Mouse (Mus musculus) lung, adult 2 months (tissue): ENCODE results near the gene Rgs13.

Source experiments
- CTCF ChIP-seq: fragments of 200-500 bp; IDR thresholded peaks from 2 replicates; pipeline ENCODE4 v1.5.1; 2011; ENCODE audit warnings: mild to moderate bottlenecking, low read length, control low read depth; ENCODE audit not compliant: insufficient read depth
- POLR2A ChIP-seq: fragments of 200-500 bp; IDR thresholded peaks from 2 replicates; pipeline ENCODE4 v1.6.1; 2011; ENCODE audit warnings: low read depth, mild to moderate bottlenecking, control low read depth, low read length, borderline replicate concordance; ENCODE audit errors: extremely low read depth

DNA sequence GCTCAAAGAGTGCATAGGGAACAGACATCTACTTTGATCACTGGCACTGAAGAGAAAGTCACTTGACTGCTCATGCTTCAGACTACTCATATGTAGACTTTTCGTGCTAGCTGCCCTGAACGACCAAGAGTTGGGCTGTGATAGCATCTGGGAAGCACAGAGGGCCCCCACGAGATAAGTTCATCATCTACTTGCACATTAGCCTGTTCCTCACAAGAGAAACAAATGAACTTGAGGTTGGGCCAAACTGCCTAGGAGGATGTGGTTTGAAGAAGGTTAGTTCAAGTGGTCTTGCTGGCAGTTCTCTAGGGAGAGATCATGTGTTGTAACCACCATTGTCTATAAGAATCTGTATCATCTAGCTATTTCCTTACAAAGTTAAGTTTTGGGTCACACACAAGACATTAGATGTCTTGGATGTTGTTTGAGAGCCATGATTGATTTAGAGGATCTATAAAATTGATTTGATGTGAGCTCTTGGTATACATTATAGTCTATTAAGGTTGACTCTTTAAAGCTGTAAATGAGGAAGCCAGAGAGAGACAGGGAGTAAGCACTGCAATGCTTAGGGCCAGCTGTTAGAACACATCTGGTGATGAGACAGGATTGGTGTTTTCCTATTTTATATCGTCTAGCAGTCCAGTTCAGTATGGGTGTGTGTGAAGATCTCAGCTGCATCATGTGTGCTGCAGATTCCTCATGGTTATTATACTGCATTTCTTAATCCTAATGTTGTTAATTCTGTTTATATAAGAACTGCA is 8.0 kb upstream of the Rgs13 start:
- TF ChIP-seq CTCF (no peak), POLR2A (no peak)
